Mouse (Mus musculus) erythroblast, adult 5-6 weeks (primary cell): ENCODE measurements around the gene Acp1. TPM values are rescaled to one million over a fixed set of nuclear protein-coding genes. Genes with fewer than 3 reads are reported as not detected.

Experiments
- ATAC-seq: replicated peaks from 2 replicates; pipeline ENCODE4 v1.8.0; 2016; ENCODE audit warnings: moderate number of reproducible peaks, mild to moderate bottlenecking, moderate TSS enrichment, inconsistent platforms; ENCODE audit not compliant: poor library complexity, low FRiP score, severe bottlenecking
- total RNA-seq, 2 experiments: library from RNA; stranded (forward) in 1 of 2; stranded (reverse) in 1 of 2; fragments of 150-400 nt in 1 of 2; fragments of 200-764, 138-1000 nt in 1 of 2; gene quantifications; 2 replicates each; pipeline versions ENCODE4 v1.2.3 to v1.2.4; 2015 to 2017; ENCODE audit warnings: low replicate concordance in 2 of 2

Gene Acp1
- total RNA-seq (2015; ENCODE audit: low replicate concordance), result 89.7 and 118 TPM in 2 replicates
- 157 and 168 TPM in 2 replicates for total RNA-seq (2017; ENCODE audit: low replicate concordance)

DNA sequence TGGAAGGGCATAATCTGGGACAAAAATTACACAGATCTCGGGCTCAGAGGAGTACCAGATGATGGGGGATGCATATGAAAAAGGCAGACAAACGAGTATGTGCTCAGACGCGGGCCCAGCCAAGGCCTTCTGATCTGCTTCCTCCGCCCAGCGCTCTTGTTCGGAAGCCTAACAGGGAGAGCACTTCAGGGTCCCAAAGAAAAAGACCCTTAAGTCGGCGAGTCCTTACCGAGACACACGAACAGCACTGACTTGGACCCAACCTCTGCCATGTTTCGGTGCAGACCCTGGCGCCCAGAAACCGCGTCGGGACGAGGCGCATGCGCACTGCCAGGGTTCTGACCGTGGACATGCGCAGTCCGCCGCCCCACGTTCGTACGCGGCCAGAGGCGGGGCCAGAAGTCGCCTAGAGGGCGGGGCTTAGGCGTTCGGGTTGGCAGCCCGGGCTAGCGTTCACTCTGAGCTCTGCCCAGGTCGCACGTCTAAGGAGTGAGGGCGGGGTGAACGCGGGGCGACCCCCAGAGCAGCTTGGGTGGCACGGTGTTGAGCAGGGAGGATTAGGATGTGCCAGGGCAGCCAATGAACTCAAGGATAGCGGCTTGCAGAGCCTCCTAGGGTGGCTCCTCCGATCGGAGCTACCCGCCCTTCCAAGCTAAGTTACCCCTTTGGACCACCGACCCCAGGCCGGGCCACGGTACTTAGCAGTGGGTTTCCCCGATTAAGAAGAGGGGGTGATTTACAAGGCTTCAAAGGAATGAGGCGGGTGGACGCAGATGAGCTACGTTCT, at the start of gene Acp1, which contains the start of gene Sh3yl1:
Acp1 (minus strand) TSS at position 329 of the 787 bp plus-strand sequence.
Sh3yl1 (plus strand) TSS at position 408 of the 787 bp plus-strand sequence.
- ATAC-seq, result peak; percentile 70

DNA sequence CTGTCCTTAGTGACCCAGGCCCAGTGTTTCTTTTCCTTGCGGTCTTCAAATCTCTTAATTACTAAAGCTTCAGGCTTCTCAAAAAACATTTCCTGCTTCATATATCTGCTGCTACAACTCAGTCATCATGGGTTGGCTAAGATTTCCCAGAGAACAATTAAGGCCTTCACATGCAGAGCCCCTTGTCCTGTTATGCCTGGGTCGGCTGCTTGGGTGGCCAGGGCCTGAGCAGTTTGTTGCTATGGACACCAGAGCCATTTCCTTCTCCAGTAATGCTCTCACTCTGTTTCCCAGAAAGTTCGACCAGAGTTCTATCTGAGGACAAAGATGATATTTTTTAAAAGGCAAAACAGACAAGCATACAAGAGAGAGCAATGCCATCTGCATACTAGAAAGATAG, 32.8 kb upstream of the Acp1 start:
- ATAC-seq, result no peak

DNA sequence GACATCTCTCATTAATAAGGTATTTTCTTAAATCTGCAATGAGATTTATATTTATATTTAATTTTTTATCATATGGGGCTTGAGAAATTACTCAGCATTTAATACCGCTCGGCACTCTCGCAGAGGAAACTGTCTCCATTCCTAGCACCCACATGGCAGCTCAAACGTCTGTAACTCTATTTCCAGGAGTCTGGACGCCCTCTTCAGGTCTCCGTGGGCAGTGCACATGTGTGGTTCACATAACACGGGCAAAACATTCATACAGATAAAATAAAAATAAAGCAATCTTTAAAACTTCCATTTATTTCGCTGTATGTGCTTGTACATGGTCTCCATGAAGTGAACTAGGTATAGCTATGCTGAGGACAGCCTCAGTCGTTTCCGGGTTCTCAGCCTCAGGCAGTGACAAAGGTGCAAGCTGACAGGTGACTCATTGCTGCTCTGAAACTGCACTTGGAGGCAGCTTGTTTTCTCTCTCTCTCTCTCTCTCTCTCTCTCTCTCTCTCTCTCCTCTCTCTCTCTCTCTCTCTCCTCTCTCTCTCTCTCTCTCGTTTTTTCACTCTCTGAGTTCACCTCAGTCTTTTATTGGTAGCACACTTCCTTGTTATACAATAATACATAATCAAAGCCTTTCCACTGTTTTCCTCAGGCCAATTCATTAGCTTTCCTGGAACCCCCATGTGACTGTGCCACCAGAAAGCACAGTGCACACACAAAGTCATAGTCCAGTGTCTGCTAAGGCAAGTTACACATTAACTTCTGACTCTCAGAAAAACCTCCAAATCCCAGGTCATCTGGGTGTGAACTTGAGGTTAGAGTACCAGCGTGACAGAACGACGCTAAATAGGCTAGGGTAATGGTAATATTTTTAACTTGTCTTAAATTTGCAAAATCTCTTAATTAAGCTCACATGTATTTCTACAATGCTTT, 31.9 kb upstream of the Acp1 start:
- no peak for ATAC-seq

DNA sequence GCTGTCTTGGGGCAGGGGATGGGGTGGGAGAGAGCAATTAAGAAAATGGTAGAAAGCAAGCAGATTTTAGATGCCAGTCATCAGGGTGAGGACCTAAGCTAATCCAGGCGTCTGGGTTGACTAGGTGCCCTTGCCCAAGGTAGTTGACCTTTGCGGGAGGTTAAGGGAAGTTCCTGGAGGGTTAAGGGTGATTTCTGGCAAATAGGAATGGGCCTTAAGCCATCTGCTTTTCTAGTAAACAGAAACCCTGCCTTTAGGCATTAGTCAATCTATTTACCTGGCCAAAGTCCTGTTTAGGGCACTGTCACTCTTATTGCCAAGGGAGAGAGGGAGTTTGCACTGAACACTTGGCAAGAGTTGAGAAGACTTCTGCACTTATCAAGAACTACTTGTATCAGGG, 25.5 kb upstream of the Acp1 start:
- no peak for ATAC-seq

DNA sequence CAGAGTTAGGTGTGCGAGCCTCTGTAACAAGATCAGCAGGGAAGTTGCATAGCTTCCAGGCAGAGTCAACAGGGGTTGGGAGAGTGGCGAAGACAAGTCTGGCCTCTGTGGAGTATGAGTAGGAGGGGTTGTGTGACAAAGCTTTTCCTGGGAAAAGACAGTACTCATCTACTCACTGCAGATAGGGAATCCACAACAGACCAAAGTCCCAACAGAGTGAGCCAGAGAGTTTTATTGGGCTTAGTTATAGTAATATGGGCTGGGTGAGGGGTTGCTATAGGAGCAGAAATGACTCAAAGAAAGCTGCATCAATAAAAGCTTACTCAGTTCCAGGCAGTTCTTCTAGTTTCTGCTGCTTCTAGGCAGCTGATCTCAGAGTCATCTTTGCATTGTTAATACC, 21.9 kb upstream of the Acp1 start:
- no peak for ATAC-seq

DNA sequence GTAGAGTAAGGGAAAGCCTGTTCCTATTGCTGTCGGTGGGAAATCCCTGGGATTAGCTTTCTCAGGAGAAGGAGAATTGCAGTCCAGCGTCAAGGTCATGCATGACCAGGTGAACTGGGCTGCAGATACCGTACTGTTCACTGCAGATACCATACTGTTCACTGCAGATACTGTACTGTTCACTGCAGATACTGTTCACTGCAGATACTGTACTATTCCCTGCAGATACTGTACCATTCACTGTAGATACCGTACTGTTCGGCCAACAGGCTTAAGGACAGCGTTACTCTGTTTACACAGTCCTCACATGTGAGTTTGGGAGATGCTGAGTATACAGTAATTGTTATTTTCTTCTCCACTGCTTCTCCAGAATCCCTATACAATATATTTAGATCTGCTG, 16.8 kb upstream of the Acp1 start:
- no peak for ATAC-seq

DNA sequence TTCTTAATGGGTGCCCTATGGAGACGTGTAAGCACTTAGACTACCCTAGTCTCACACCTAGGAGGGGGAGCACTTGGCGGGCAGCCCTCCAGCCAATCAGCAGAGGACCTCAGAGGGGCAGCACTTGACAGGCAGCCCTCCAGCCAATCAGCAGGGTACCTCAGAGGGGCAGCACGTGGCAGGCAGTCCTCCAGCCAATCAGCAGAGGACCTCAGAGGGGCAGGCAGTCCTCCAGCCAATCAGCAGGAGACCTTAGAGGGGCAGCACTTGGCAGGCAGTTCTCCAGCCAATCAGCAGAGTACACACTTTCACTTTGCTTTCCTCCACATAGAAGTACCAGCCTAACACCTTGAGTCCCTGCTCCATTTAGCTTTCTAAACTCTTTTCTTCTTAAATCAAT, 11.0 kb upstream of the Acp1 start:
- ATAC-seq, result peak; percentile 92

DNA sequence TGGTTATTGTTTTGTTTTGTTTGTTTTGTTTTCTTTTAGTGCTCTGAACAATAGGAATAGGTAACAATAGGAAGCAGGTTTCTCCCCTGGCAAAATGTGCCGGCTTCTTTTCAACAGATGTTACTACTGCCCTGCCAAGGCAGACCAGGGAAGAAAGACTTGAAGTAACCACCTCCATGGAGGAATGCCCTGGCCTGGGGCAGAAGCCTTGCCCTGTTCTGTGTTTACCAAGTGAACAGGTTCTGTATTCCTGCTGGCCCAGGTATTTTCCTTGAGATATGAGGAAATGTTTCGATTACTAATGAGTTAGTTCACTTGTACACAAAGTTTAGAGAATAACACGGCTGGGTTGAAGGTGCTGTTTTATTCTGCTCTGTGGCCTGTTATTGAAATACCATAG, 1.5 kb upstream of the Acp1 start:
- no peak for ATAC-seq

DNA sequence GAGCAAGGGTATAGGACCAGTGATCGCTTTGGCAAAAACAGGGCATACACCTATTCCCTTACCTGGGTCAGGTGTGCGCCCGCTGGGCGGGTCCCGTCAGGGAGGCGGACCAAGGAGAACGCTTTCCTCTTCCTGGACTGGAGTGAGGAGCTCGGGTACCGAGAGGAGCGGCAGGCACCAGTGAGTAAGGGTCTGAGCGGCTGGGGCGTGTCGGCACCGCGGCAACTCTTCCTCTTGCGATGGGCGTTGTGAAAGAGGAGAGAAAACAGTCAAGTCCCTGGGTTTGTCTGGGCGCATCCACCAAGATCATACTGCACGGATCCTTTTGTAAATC, 626 bp upstream of the Acp1 start:
- peak; percentile 14 for ATAC-seq

DNA sequence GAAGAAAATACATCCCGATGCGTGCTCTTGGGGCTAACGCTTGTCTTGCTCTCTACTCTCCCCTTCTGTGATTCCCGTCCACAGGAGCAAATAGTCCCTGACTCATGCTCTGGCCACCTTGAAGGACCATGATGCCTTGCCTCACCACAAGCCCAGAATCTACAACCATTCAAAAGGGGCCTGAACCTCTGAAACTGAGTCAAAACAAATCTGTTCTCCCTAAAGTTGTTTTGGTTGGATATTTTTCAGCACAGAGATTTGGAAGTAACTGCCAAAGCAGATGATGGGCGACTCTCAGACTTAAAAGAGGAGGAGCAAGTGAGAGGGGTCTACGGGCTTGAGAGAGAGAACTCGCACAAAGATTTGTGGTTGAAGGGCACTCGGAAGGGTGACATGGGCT, 529 bp downstream of the Acp1 start:
- ATAC-seq, result peak; percentile 32

DNA sequence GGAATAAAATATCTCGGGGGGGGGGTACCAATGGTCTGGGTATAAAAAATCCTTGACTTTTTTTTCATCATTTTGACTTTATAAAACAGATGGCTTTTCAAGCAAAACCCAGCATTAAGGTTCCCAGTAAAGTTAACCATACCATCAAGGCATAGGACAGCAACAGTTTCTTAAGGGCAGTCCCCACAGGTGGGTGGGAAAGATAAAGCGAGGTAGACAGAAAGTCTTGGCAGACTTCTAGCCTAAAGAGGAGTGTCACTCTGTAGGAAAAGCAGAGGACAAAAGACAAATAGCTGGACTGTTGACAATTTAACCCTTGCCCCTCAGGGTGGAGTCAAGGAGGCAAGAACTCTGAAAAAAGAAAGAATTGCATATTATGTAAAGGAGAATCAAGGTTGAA, 1.5 kb downstream of the Acp1 start:
- ATAC-seq, result peak; percentile 63

DNA sequence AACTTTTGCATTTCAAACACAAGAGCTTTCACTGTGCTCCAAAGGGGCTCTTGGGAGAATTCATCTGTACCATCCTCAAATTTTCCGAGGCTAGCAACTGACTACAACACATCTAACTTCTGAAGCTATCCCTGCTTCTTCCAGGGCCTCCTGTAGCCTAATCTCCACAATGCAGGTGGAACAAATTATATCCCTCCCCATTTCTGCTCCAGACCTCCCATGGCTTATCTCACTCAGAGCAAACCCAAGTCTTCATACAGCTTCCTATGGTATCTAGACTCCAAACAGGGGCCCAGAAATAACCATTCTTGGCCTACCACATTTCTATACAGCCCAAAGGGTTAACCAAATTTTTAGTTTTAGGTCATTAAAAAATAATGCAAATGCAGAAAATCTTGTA, 2.7 kb downstream of the Acp1 start:
- ATAC-seq, result peak; percentile 69

DNA sequence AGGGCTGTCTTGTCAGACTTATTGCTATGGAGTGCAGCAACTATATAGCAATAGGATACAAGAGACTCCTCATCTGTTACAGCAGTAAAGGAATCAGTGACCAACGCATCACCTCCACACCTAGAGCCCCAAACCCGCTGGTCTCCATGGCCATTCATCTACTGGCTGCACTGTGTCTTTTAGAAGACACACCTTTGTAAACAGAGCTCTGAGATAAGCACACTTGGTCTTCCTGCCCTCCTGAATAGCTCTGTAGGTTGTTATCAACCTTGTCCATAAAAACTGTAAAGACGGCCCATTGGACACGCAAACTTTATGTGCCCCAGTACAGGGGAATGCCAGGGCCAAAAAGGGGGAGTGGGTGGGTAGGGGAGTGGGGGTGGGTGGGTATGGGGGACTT, 14.3 kb downstream of the Acp1 start:
- ATAC-seq, result peak; percentile 86

DNA sequence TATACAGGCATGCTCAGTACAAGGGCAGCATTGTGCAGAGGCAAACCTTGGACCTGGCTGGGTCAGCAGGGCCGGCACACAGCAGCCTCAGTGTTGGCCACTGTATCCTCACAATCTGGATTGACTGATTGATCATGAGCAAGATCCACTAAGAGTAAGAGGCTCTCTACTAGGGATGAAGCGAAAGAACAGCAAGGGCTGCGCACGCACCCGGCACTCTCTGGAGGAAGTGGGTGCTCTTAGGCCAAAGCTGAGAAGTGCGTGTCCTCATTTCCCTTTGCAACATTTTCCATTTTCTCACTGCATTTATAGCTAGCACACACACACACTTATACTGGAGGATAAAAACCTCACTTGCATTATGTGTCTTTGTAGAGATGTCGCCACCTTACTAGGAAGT, 20.0 kb downstream of the Acp1 start:
- ATAC-seq, result no peak

DNA sequence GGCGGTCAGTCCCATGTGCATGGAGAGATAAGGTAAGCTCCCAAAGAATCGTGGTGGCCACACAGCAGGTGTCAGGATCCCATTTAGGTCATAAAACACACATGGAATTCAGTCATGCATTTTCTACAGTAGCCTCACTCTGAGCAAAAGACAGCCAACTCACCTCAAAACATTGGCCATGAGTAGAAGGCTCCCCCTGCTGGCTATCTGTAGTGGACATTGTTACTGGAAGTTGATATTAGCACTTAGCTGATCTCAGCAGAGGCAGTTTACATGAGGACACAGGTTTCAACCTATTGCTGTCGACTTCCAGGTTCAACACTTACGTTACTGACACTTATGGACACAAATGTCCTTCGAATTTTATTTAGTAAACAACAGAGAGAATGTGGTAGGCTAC, 21.3 kb downstream of the Acp1 start:
- ATAC-seq, result peak; percentile 74

DNA sequence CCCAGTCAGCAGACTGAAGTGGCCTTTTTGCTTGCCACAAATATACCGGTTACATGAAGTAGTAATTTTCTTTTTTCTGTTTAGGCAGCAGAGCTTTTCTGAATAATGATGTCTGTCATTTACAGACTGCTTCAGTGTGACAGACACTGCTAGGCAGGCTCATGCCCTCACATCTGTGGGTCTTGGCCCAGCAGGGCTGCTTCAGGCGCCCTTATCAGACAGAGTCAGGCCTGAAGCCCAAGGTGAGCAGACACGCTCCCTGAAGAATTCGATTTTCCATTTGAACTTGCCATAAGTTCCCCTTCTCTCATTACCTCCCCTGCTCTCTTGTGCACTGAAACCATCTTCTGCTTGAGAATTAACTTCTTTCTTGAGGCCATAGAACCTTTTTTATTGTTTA, 23.4 kb downstream of the Acp1 start:
- ATAC-seq, result peak; percentile 66

DNA sequence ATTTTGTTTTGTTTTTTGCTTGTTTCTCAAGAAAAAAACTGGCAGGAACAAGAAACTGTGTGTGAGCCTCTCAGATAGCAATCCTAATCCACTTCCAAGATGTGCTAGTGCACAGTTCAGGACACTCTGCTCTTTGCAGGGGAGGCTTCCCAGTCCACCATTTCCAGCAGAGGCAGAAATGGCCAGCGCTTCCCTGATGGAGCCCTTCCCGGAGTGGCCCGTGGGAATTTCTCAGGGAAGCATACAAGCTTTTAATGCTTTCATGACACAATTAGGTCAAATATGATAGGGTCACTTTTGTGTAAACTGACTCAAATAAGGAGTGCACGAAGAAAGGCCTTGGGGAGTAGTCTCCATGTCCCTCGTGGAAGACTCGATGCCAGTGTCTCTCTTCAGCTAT, 25.5 kb downstream of the Acp1 start:
- ATAC-seq, result no peak

DNA sequence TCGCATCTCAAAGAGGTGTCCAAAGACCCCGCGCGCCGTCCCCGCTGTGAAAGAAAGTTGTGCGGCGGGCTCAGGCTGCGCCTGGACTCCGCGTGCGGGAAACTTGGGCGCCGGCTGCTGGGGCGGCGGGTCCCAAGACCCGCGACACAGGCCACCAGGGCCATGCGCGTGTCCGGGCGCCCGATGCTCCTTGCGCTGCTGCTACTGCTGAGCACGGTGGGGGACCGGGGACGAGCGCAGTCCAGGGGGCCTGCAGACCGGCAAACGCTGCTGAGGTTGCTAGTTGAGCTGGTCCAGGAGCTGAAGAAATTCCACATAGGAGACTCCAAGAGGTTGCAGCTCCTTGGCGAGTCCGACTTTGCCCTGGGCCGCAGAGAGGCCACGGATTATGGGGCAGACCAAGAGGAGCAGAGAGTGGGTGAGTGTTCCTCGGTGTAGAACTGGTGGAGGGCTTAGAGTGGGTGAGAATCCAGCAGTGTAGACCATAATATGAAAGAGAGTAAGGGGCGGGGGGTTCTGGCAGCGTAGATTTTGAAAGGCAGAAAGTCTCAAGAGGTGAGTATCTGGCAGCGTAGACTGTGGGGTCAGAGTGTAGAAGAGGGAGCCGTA, 26.7 kb downstream of the Acp1 start:
- no peak for ATAC-seq

DNA sequence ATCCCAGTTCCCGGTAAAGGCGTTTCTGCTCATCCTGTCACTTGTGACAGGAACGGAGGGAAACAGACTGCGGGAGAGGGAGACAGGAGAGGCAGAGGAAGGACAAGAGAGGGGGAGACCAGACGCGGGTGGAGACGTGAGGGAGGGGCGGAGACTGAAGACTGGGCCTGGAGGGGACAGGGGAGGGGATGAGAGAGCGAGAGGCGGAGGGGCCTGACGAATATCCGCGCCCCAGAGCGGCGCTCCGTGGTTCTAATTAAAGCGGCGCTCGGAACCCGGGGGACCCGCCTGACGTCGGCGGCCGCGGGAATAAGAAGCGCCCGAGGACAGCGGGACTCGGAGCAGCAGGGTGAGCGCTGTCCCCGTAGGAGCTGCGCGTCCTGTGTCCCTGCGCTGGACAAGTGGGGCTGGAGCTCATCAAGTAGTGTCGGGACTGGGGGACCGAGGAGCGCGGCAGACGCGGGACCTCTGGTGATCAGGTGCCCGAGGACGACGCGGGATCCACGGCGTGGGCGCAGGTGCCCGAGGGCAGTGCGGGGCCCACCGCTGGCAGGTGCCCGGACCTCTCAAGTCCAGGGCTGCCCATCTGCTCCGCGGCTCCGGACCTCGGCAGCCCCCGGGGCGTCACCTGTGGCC, 27.3 kb downstream of the Acp1 start, which contains the start of gene Alkal2:
Alkal2 (plus strand) TSS at position 337 of the 636 bp plus-strand sequence.
- ATAC-seq, result no peak

DNA sequence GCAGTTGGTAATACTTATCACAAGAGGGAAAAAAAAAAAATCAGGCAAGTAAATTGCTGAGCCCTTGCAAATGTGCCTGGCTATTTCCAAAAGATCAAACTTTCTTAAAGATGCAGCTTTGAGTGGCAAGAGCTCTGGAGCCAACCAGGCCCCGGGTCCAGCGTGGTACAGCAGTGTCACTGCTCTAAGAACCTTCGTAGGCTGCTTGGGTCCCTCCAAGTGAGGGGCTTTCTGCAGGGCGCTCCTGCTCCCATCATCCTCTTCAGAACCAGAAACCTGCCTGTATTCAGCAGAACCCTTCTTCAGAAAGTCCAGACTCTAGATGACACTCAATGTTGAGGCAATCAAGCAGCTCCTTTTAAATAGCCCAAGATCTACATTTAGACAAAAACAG, 27.8 kb downstream of the Acp1 start:
- ATAC-seq, result no peak
